In genomic region chr19:57055215-57056120, GRCm38 (mm10) we compare ENCODE assay signal across 18 mouse cellular contexts. TPM values are rescaled to one million over a fixed set of nuclear protein-coding genes. Genes with fewer than 3 reads are reported as not detected.
DNase-seq lines count a peak whose midpoint lies in the region; ATAC-seq and TF ChIP-seq lines count a peak whose summit lies in the region.
"Had no signal": no experiment of that assay in that cellular context is flagged by ENCODE, and none has a peak within 500 bp of the region (broad histone marks: within the 10 kb centered on the region; RNA-seq: fewer than 3 reads in every experiment).

No protein-coding gene starts in this region.

- H3K9me3 ChIP-seq in lung, postnatal 0 days (ENCODE audit: low read length): 0 out of 2 replicates have a peak, but pooled peaks cover 3% of the 10 kb centered on the region
- H3K9me3 ChIP-seq in liver, postnatal 0 days (ENCODE audit: low read length): peaks cover 6% of the 10 kb centered on the region
- H3K9me3 ChIP-seq: hindbrain, embryonic 15.5 days had no signal

- no peak overlapping the region for H3K27ac ChIP-seq in lung, postnatal 0 days (ENCODE audit: low read length)
- no peak overlapping the region for H3K27ac ChIP-seq in liver, postnatal 0 days (ENCODE audit: low read depth)
- H3K27ac ChIP-seq: heart, embryonic 13.5 days; hindbrain, embryonic 15.5 days; left cerebral cortex, adult 2 months; liver, embryonic 14.5 days had no signal

- TF ChIP-seq EP300 in lung, postnatal 0 days (IDR thresholded peaks at IDR 0.05): no peak
- no peak for TF ChIP-seq EP300 in liver, postnatal 0 days (IDR thresholded peaks at IDR 0.05; ENCODE audit: low read depth)

- H3K4me2 ChIP-seq in lung, postnatal 0 days (replicated peaks; ENCODE audit: low read depth, low read length): no peak overlapping the region
- no peak overlapping the region for H3K4me2 ChIP-seq in liver, postnatal 0 days (ENCODE audit: low read depth, low read length)
- H3K4me2 ChIP-seq: heart, embryonic 13.5 days; hindbrain, embryonic 15.5 days had no signal

- WGBS in lung, postnatal 0 days: 63% methylated on average over 16 of the region's 16 CpGs
- WGBS in liver, postnatal 0 days (ENCODE audit: insufficient replicate concordance): 82% methylated on average over 16 of the region's 16 CpGs

- H3K36me3 ChIP-seq in lung, postnatal 0 days (ENCODE audit: insufficient read depth, low read length): peaks cover 5% of the 10 kb centered on the region; the same call in 1 of the 2 replicates
- peaks cover 24% of the 10 kb centered on the region for H3K36me3 ChIP-seq in liver, postnatal 0 days (replicated peaks; ENCODE audit: insufficient read depth, low read length)

- peak; percentile 56; the same call in 1 of the 2 replicates for ATAC-seq in lung, postnatal 0 days
- ATAC-seq in liver, postnatal 0 days: no peak
- no peak for ATAC-seq in erythroblast, adult 5-6 weeks (replicated peaks; ENCODE audit: low FRiP score, poor library complexity, severe bottlenecking)

- TF ChIP-seq CTCF in lung, postnatal 0 days (IDR thresholded peaks at IDR 0.05): no peak
- no peak for TF ChIP-seq CTCF in liver, postnatal 0 days (IDR thresholded peaks at IDR 0.05; ENCODE audit: low read depth)

- peak; percentile 48 to 53 for DNase-seq in cerebellum, adult 18-20 months
- no peak for DNase-seq in cerebellum, postnatal 14 days
- DNase-seq in lung, postnatal 0 days (ENCODE audit: low spot score): peak; percentile 69
- no peak for DNase-seq in lung, postnatal 25 days (ENCODE audit: low spot score)
- peak; percentile 65 for DNase-seq in adrenal gland, postnatal 10 days
- peak; percentile 46 to 54 for DNase-seq in right cerebral cortex, adult 2 months (ENCODE audit: low spot score in 2 of 2)
- DNase-seq in liver, postnatal 0 days: no peak
- DNase-seq: gastrocnemius, postnatal 10 days; kidney, postnatal 10 days; midbrain, embryonic 14.5 days; thymus, postnatal 14 days had no signal

- H3K4me1 ChIP-seq in lung, postnatal 0 days (ENCODE audit: insufficient read depth, low read depth, low read length): no peaks in the 10 kb centered on the region
- H3K4me1 ChIP-seq in liver, postnatal 0 days (ENCODE audit: insufficient read depth): no peaks in the 10 kb centered on the region
- H3K4me1 ChIP-seq: heart, embryonic 13.5 days; hindbrain, embryonic 15.5 days had no signal

- no peak overlapping the region for H3K9ac ChIP-seq in lung, postnatal 0 days (replicated peaks; ENCODE audit: low read depth)
- no peak overlapping the region for H3K9ac ChIP-seq in liver, postnatal 0 days (replicated peaks)
- H3K9ac ChIP-seq: heart, embryonic 13.5 days; hindbrain, embryonic 15.5 days; liver, embryonic 14.5 days had no signal

- H3K4me3 ChIP-seq in lung, postnatal 0 days (ENCODE audit: low read depth, low read length): no peak overlapping the region
- H3K4me3 ChIP-seq in liver, postnatal 0 days (ENCODE audit: low read depth, low read length): no peak overlapping the region
- H3K4me3 ChIP-seq: erythroblast, embryonic 14.5 days; heart, embryonic 13.5 days; hindbrain, embryonic 15.5 days; left cerebral cortex, adult 2 months had no signal

- H3K27me3 ChIP-seq in lung, postnatal 0 days (replicated peaks; ENCODE audit: insufficient read depth, low read length): no peaks in the 10 kb centered on the region
- no peaks in the 10 kb centered on the region for H3K27me3 ChIP-seq in liver, postnatal 0 days (ENCODE audit: insufficient read depth, low read length)
- H3K27me3 ChIP-seq: heart, embryonic 13.5 days; hindbrain, embryonic 15.5 days had no signal

RNA-seq across cellular contexts. Expression of gene Afap1l2, which starts 47.4 kb away (rescaled TPM):
- 15.5 and 18.8 TPM in 2 replicates for polyA plus RNA-seq in lung, postnatal 0 days (2015; fragmentation: Nextera tagmentation; extraction: Ambion mirVana)
- 10 to 100 TPM; 11.4 to 17.4 TPM for total RNA-seq in adrenal gland, postnatal 10 days (2021)
- polyA plus RNA-seq in liver, postnatal 0 days (2015; fragmentation: Nextera tagmentation; extraction: Ambion mirVana): 1.1 and 1.5 TPM in 2 replicates
- 5.2 TPM in 1 of 2 replicates, not detected in the other for total RNA-seq in erythroblast, adult 5-6 weeks (2015; ENCODE audit: low replicate concordance)
- total RNA-seq in erythroblast, adult 5-6 weeks (2017; ENCODE audit: low replicate concordance): 0.34 TPM in 1 of 2 replicates, not detected in the other
- total RNA-seq: common myeloid progenitor, adult 5-6 weeks had no signal
- polyA plus RNA-seq: erythroblast, embryonic 14.5 days had no signal

Comparison
In these comparisons a context has a peak if more than half of its experiments do, and no peak if none do; other contexts are left out.
1. DNase-seq: peak in cerebellum, adult 18-20 months (2 of 2), lung, postnatal 0 days (single experiment), adrenal gland, postnatal 10 days (single experiment) and right cerebral cortex, adult 2 months (2 of 2); none in cerebellum, postnatal 14 days (0 of 2), lung, postnatal 25 days (single experiment) and liver, postnatal 0 days (single experiment).